Mouse (Mus musculus): ENCODE measurements at regions not wholly inside any gene's neighbourhood (a gene's known extent, or its start where the extent isn't known, plus 50 kb on each side); places are given as distances from the start of the nearest gene placed in this dataset.

GRCm38 (mm10) chr2:92752794-92753193, 153.3 kb downstream of the Chst1 start:
- DNase-seq, result no peak

- no peak for DNase-seq
Observed at GRCm38 (mm10) chr2:92754505-92755280, 155.2 kb downstream of the Chst1 start.

- no peak for DNase-seq
Observed at GRCm38 (mm10) chr2:92756491-92756890, 157.0 kb downstream of the Chst1 start.

DNA sequence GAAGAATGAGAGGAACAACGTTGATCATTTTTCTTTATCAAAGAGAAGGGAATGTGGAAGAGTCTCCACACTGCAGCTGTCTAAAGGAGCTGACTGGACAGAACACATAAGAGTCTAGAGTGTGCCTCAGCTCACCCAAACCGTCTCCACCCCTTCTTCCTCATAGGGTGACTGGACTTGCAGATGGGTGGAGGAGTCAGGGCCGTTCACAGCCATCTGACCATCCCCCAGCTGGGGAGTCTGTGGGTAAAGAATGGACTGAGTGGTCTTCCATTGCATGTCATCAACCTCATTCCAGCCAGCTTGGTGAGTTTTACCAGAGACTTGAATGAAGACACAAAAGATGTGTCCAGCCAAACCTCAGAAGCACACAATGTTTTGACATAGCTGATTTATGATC, 156.1 kb upstream of the Syt13 start:
- DNase-seq, result no peak

GRCm38 (mm10) chr2:92763881-92764635, 150.8 kb upstream of the Syt13 start:
- no peak for DNase-seq

- no peak for DNase-seq
Observed at GRCm38 (mm10) chr2:92767476-92768005, 147.4 kb upstream of the Syt13 start.

GRCm38 (mm10) chr2:92768088-92768487, 146.8 kb upstream of the Syt13 start:
- DNase-seq, result peak; percentile 51

DNA sequence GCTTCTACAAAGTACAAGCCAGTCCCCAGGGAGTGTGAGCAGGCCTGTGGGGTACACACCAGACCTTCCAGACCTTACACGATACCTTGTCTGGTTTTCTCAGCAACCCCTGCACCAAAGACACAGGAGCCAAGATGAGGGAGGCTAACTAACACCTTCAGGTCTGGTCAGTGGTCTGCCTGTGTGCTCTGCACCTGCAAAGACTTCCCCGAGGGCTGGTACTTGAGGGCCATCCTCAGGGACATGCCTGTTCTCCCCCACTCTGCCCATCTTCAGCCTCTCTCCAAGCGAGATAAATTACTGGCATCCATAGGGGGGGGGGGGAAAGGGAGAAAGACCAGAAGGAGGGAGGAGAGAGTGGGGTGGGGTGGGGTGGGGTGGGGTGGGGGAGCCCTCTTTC, 145.8 kb upstream of the Syt13 start:
- no peak for DNase-seq

- DNase-seq, result no peak
Observed at GRCm38 (mm10) chr2:92770098-92770497, 144.8 kb upstream of the Syt13 start.

DNA sequence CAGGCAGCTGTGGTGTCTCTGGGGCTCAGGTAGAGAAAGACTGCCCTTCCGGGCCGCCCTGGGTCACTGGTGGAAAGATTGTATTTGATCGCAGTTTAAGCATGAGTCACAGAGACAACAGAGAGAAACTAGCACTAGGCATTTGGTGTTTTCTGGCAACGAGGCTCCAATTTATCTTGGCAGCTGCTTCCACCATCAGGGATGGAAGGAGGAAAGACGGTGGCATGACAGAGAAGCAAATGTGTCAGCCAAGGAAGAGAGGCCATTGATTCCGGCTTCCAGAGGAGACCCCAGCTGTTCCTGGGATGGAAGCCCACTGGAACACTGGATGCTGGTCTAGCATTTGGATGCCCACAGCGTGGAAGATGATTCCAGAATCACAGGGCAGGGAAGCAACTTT, 142.3 kb upstream of the Syt13 start:
- DNase-seq, result peak; percentile 71

- no peak for DNase-seq
Observed at GRCm38 (mm10) chr2:92776497-92776896, 138.4 kb upstream of the Syt13 start.

DNA sequence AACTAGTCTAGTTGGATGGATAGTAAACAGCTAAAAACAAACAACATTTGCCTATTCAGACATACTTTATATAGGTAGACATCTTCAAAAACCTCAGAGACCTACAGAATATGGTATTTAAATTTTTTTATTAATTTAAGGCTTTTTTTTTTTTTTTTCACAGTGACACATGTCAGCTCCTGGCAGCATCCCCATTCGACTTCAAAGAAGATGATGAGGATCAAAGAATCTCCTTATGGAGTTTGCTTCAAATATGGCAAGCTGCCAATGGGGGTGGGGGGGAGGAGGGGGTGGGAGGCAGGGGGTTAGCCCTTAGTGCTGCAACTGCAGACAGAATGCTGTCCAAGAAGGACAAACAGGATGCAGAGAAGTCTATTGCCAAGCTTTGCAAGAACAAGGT, 135.8 kb upstream of the Syt13 start:
- no peak for DNase-seq

GRCm38 (mm10) chr2:92780021-92780420, 134.9 kb upstream of the Syt13 start:
- no peak for DNase-seq

- no peak for DNase-seq
Observed at GRCm38 (mm10) chr2:92781451-92781850, 133.4 kb upstream of the Syt13 start.

DNA sequence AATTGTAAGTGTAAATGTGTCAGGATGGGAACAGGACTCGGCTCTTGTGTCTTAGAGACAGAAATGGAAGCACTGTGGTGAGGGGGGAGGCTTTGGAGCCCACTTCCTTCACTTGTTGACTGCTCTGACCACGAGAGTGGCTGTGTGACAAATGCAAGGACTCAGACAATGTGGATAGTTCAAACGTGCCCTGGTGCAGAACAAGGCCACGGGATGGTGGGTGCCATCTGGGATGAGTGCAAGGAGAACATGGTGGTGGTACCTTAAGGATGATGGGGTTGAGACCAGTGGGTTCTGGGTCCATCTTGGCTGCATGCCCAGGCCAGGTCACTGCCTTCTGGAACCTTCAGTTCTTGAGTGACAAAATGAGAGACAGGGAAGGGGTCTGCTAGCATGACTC, 132.3 kb upstream of the Syt13 start:
- no peak for DNase-seq

DNA sequence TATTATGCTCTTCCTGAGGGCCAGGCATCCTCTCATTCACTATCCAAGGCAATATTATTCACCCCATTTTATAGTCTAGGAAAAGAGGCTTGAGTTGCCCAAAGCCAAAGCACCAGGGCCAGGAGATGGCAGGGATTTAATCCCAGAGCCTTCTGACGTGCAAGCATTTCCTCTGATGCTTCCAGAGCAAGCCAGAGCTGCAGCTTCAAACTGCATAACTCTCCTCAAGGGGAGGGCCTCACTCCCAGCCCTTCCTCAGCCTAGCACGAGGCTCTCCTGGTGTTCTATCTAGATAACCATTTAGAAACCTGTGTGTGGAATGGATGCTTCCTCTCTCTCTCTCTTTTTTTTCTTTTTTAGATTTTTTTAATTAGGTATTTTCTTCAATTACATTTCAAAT, 130.0 kb upstream of the Syt13 start:
- no peak for DNase-seq

GRCm38 (mm10) chr2:92787925-92788410, 126.9 kb upstream of the Syt13 start:
- no peak for DNase-seq

GRCm38 (mm10) chr2:92788875-92789274, 126.0 kb upstream of the Syt13 start:
- peak; percentile 50 for DNase-seq

DNA sequence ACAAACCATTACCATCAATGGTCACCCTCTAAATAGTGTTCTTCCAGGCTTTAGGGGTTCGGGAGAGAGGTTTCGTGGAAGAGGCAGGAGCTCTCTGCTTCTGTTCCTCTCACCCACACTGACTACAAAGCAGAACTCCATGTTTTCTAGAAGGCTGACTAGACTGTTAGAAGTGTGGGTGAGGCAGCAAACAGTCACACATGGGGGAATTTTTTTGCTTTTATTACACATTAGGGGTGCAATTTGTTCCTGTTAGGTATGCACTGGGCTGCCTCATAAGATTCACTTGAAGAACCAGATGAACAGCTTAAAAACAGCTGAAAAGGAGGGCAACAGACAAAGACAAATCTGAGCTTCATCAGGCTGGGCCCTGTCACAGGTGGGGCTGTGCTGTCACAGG, 124.5 kb upstream of the Syt13 start:
- DNase-seq, result no peak

DNA sequence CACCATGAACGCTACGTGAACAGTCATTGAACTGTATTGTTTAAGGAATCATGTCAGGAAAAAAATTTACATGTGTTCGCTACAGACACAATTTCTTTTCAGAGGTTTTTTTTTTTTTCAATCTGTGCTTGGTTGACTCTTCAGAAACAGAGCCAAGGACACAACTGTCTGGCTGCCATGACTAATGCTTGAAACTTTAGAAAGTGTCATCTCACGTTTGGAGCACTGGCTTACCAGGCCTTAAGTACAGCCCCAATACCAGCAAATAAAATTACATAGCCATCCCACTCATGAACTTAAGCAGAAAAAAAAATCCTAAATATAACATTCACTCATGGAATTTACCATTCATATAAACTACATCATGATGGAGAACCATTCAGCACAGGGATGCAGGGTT, 115.1 kb upstream of the Syt13 start:
- no peak for DNase-seq

DNA sequence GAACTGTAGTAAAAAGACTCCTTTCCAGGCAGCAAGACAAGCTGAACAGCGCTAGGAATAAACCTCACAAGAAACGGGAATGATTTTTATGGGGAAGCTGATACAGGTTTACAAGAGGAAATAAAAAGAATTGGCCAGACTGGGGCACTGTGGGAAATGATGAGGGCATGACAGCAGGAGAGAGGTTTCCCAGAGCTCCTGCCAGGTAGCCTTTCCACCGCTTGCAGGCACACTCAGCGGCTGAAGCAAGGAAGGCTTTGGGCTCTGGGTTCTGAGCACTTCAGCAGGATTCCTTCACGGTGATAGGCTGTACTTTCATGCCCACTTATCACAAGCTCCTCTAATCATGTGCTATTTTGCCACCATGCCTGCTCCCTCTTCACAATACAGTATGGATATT, 114.2 kb upstream of the Syt13 start:
- DNase-seq, result peak; percentile 20

- DNase-seq, result no peak
Observed at GRCm38 (mm10) chr2:92804916-92805315, 110.0 kb upstream of the Syt13 start.

GRCm38 (mm10) chr2:92805761-92806160, 109.1 kb upstream of the Syt13 start:
- no peak for DNase-seq
